Mouse (Mus musculus) heart, embryonic 10.5 days (tissue): ENCODE data around the gene Tfdp1. TPM values are rescaled to one million over a fixed set of nuclear protein-coding genes. Genes with fewer than 3 reads are reported as not detected.

ENCODE experiments used
- DNase-seq: peaks from one replicate; pipeline ENCODE4 v3.0.0-alpha.2; 2017; ENCODE audit warnings: low spot score
- H3K27ac ChIP-seq: fragments of 300-500 bp; sonication (generic); 2 replicates; pipeline ENCODE4 v1.5.1; 2016; ENCODE audit warnings: mild to moderate bottlenecking
- H3K27me3 ChIP-seq: fragments of 300-500 bp; sonication (generic); 2 replicates; pipeline ENCODE4 v1.6.1; 2016; ENCODE audit warnings: mild to moderate bottlenecking; ENCODE audit not compliant: poor library complexity, insufficient read depth, severe bottlenecking
- H3K36me3 ChIP-seq: fragments of 300-500 bp; sonication (generic); 2 replicates; pipeline ENCODE4 v1.6.1; 2016; ENCODE audit warnings: mild to moderate bottlenecking, moderate library complexity
- H3K4me1 ChIP-seq: fragments of 300-500 bp; sonication (generic); 2 replicates; pipeline ENCODE4 v1.6.1; 2016; ENCODE audit warnings: mild to moderate bottlenecking
- H3K4me3 ChIP-seq: fragments of 300-500 bp; sonication (generic); 2 replicates; pipeline ENCODE4 v1.5.1; 2016; ENCODE audit warnings: mild to moderate bottlenecking, moderate library complexity
- H3K9me3 ChIP-seq: fragments of 300-500 bp; sonication (generic); 2 replicates; pipeline ENCODE4 v1.6.1; 2016; ENCODE audit warnings: mild to moderate bottlenecking, moderate library complexity
- WGBS: fragments of 180-500 bp; shearing (Covaris S2); methylation state at CpG from one replicate; pipeline ENCODE4 v1.1.7; 2016; 5-methylcytosine and 5-hydroxymethylcytosine counted together
- polyA plus RNA-seq: library from polyadenylated mRNA; unstranded; fragments of >200 nt; fragmentation: Nextera tagmentation; extraction: Ambion mirVana; gene quantifications from 2 replicates; pipeline ENCODE4 v1.2.1, GENCODE M21; 2016

Gene Tfdp1
- polyA plus RNA-seq, 1 experiment from 2014 or later: 144 TPM

- H3K27me3 ChIP-seq: no peaks in the 10 kb centered on the region
- H3K4me1 ChIP-seq: no peaks in the 10 kb centered on the region
- H3K9me3 ChIP-seq: no peaks in the 10 kb centered on the region
- no peak overlapping the region for H3K27ac ChIP-seq
- no peak overlapping the region for H3K4me3 ChIP-seq
- 0 out of 2 replicates have a peak, but pooled peaks cover 2% of the 10 kb centered on the region for H3K36me3 ChIP-seq
- 87% methylated on average over 5 of the region's 5 CpGs for WGBS
- no peak for DNase-seq
These were observed 67.5 kb downstream of the Tfdp1 start for GRCm38 (mm10) chr8:13406011-13406410.

- peak; percentile 82 for DNase-seq
- 31% methylated on average over 6 of the region's 6 CpGs for WGBS
- Histone ChIP-seq H3K9me3 (no peaks in the 10 kb centered on the region), H3K27me3 (peaks cover 4% of the 10 kb centered on the region; the same call in 1 of the 2 replicates), H3K36me3 (no peaks in the 10 kb centered on the region), H3K27ac (no peak overlapping the region), H3K4me1 (no peaks in the 10 kb centered on the region), H3K4me3 (no peak overlapping the region)
These were observed 73.0 kb downstream of the Tfdp1 start for GRCm38 (mm10) chr8:13411597-13411996.

GRCm38 (mm10) chr8:13412891-13413558 lies 74.5 kb downstream of the Tfdp1 start:
- H3K4me1 ChIP-seq: no peaks in the 10 kb centered on the region
- no peak overlapping the region for H3K27ac ChIP-seq
- no peak overlapping the region for H3K4me3 ChIP-seq
- H3K27me3 ChIP-seq: peaks cover 4% of the 10 kb centered on the region; the same call in 1 of the 2 replicates
- peak; percentile 83 for DNase-seq
- WGBS: 63% methylated on average over 13 of the region's 13 CpGs
- H3K9me3 ChIP-seq: no peaks in the 10 kb centered on the region
- H3K36me3 ChIP-seq: no peaks in the 10 kb centered on the region

- H3K36me3 ChIP-seq: no peaks in the 10 kb centered on the region
- H3K27ac ChIP-seq: no peak overlapping the region
- 52% methylated on average over 12 of the region's 12 CpGs for WGBS
- DNase-seq: no peak
- no peaks in the 10 kb centered on the region for H3K9me3 ChIP-seq
- H3K4me1 ChIP-seq: no peaks in the 10 kb centered on the region
- H3K27me3 ChIP-seq: peaks cover 4% of the 10 kb centered on the region; the same call in 1 of the 2 replicates
- no peak overlapping the region for H3K4me3 ChIP-seq
These were observed 75.4 kb downstream of the Tfdp1 start for GRCm38 (mm10) chr8:13413823-13414390.

GRCm38 (mm10) chr8:13415879-13416278 lies 77.3 kb downstream of the Tfdp1 start:
- Histone ChIP-seq H3K9me3 (no peaks in the 10 kb centered on the region), H3K27ac (no peak overlapping the region), H3K4me3 (no peak overlapping the region), H3K4me1 (no peaks in the 10 kb centered on the region), H3K27me3 (peaks cover 4% of the 10 kb centered on the region; the same call in 1 of the 2 replicates), H3K36me3 (no peaks in the 10 kb centered on the region)
- no peak for DNase-seq
- WGBS: 71% methylated on average over 10 of the region's 10 CpGs

- H3K27me3 ChIP-seq: no peaks in the 10 kb centered on the region
- no peaks in the 10 kb centered on the region for H3K36me3 ChIP-seq
- no peaks in the 10 kb centered on the region for H3K9me3 ChIP-seq
- DNase-seq: no peak
- no peak overlapping the region for H3K4me3 ChIP-seq
- 72% methylated on average over 2 of the region's 2 CpGs for WGBS
- no peak overlapping the region for H3K27ac ChIP-seq
- H3K4me1 ChIP-seq: no peaks in the 10 kb centered on the region
These were observed 80.6 kb downstream of the Tfdp1 start for GRCm38 (mm10) chr8:13419111-13419639.

- no peaks in the 10 kb centered on the region for H3K9me3 ChIP-seq
- H3K27me3 ChIP-seq: no peaks in the 10 kb centered on the region
- H3K4me3 ChIP-seq: no peak overlapping the region
- no peak for DNase-seq
- no peaks in the 10 kb centered on the region for H3K36me3 ChIP-seq
- no peak overlapping the region for H3K27ac ChIP-seq
- H3K4me1 ChIP-seq: no peaks in the 10 kb centered on the region
- 86% methylated on average over 6 of the region's 6 CpGs for WGBS
These were observed 82.4 kb downstream of the Tfdp1 start for GRCm38 (mm10) chr8:13420970-13421369.

- 55% methylated on average over 6 of the region's 6 CpGs for WGBS
- DNase-seq: no peak
These were observed 88.8 kb downstream of the Tfdp1 start for GRCm38 (mm10) chr8:13427351-13427750.

More at GRCm38 (mm10) chr8:13427351-13427750, 88.8 kb downstream of the Tfdp1 start:
- H3K27ac ChIP-seq: no peak overlapping the region
- H3K36me3 ChIP-seq: no peaks in the 10 kb centered on the region
- H3K4me3 ChIP-seq: no peak overlapping the region
- H3K4me1 ChIP-seq: peaks cover 9% of the 10 kb centered on the region
- H3K27me3 ChIP-seq: no peaks in the 10 kb centered on the region
- no peaks in the 10 kb centered on the region for H3K9me3 ChIP-seq

Other genes starting within 250 kb of the Tfdp1 start
- 33.0 and 39.4 TPM in 2 replicates for gene Pcid2, start 233.3 kb upstream of the Tfdp1 start, polyA plus RNA-seq
- gene Cul4a, start 233.1 kb upstream of the Tfdp1 start, polyA plus RNA-seq: 107 and 124 TPM in 2 replicates
- gene Lamp1, start 179.6 kb upstream of the Tfdp1 start, polyA plus RNA-seq: 290 and 334 TPM in 2 replicates
- 30.5 and 34.0 TPM in 2 replicates for gene Grtp1, start 138.1 kb upstream of the Tfdp1 start, polyA plus RNA-seq
- gene Adprhl1, start 84.6 kb upstream of the Tfdp1 start, polyA plus RNA-seq: 49.3 and 117 TPM in 2 replicates
- 23.5 and 27.3 TPM in 2 replicates for gene Dcun1d2, start 50.6 kb upstream of the Tfdp1 start, polyA plus RNA-seq
- gene Tmco3, start 50.6 kb upstream of the Tfdp1 start, polyA plus RNA-seq: 37.5 and 39.6 TPM in 2 replicates
- not detected in 2 replicates for gene Atp4b, start 58.1 kb downstream of the Tfdp1 start, polyA plus RNA-seq
- gene Grk1, start 66.3 kb downstream of the Tfdp1 start, polyA plus RNA-seq: 0.10 TPM in 1 of 2 replicates, not detected in the other
- gene Tmem255b, start 96.4 kb downstream of the Tfdp1 start, polyA plus RNA-seq: 0.18 TPM in 1 of 2 replicates, not detected in the other
- gene Gas6, start 155.7 kb downstream of the Tfdp1 start, polyA plus RNA-seq: 13.8 and 23.3 TPM in 2 replicates
- gene 1700029H14Rik, start 223.7 kb downstream of the Tfdp1 start, polyA plus RNA-seq: not detected in 2 replicates